Mouse (Mus musculus) testis, adult 2 months (tissue): ENCODE measurements around the gene Gm48551. TPM values are rescaled to one million over a fixed set of nuclear protein-coding genes. Genes with fewer than 3 reads are reported as not detected.

Experiments
- H3K27ac ChIP-seq: fragments of 200-500 bp; 2 replicates; pipeline ENCODE4 v1.5.1; 2012; ENCODE audit warnings: low read depth, low read length; ENCODE audit not compliant: control insufficient read depth, insufficient read depth
- H3K27me3 ChIP-seq: fragments of 200-500 bp; 2 replicates; pipeline ENCODE4 v1.6.1; 2012; ENCODE audit warnings: mild to moderate bottlenecking, low read length, moderate library complexity; ENCODE audit not compliant: control insufficient read depth, insufficient read depth
- H3K36me3 ChIP-seq: fragments of 200-500 bp; 2 replicates; pipeline ENCODE4 v1.6.1; 2012; ENCODE audit warnings: mild to moderate bottlenecking, low read length; ENCODE audit not compliant: control insufficient read depth, insufficient read depth
- H3K4me1 ChIP-seq: fragments of 200-500 bp; 2 replicates; pipeline ENCODE4 v1.6.1; 2012; ENCODE audit warnings: low read length; ENCODE audit not compliant: control insufficient read depth, insufficient read depth
- H3K4me3 ChIP-seq: fragments of 200-500 bp; 2 replicates; pipeline ENCODE4 v1.5.1; 2012; ENCODE audit warnings: low read depth, mild to moderate bottlenecking, low read length, moderate library complexity, mixed read lengths; ENCODE audit not compliant: control insufficient read depth
- CTCF ChIP-seq: fragments of 200-500 bp; IDR thresholded peaks from 2 replicates; pipeline ENCODE4 v1.5.1; 2012; ENCODE audit warnings: low read depth, mild to moderate bottlenecking, inconsistent platforms, low read length, moderate library complexity; ENCODE audit not compliant: control insufficient read depth, insufficient read depth, insufficient replicate concordance
- POLR2A ChIP-seq: fragments of 200-500 bp; IDR thresholded peaks from 2 replicates; pipeline ENCODE4 v1.6.1; 2012; ENCODE audit warnings: low read depth, mild to moderate bottlenecking, inconsistent platforms, low read length, moderate library complexity; ENCODE audit not compliant: control insufficient read depth
- polyA plus RNA-seq: library from polyadenylated mRNA; depleted of rRNA; stranded (reverse); fragments of >200 nt; gene quantifications from 2 replicates; pipeline ENCODE4 v1.2.3, GENCODE M21; 2012

Gene Gm48551
- polyA plus RNA-seq, 1 experiment, result 1.2 TPM

DNA sequence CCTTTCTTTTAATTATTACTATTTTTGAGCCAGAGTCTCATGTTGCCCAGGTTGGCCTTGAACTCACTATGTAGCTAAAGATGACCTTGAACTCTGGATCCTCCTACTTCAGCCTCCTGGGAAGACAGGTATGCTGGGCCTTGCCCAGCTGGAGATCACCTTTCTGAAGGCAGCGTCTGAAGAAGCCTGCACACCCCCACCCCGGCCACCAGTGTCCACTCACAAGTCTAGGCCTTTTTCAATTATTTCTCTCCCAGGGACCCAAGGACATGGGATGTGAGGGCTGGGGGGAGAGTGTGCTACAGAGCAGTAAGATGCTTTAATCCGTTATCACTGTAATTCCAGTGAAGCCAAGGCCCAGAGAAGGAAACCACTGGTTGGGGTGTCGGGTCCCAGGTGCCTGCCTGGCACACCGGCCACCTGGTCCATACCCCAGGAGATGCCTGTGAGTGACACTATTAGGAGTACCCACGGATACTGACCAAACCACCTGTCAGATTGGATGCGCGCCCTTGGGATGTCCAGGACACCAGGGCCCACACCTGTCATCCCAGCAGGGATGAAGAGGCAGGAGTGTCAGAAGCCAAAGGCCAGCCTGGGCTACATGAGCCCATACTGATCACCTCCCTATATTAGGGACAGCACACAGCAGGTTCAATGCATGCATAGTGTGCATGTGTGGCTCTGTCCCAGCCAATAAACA is 43.7 kb downstream of the Gm48551 start:
- no peak overlapping the region for H3K27ac ChIP-seq
- no peaks in the 10 kb centered on the region for H3K27me3 ChIP-seq
- no peak overlapping the region for H3K4me3 ChIP-seq
- no peak for TF ChIP-seq POLR2A
- no peak for TF ChIP-seq CTCF
- no peaks in the 10 kb centered on the region for H3K36me3 ChIP-seq
- peaks cover 31% of the 10 kb centered on the region for H3K4me1 ChIP-seq

GRCm38 (mm10) chr10:81428507-81428870 is 44.2 kb downstream of the Gm48551 start:
- Histone ChIP-seq H3K27me3 (no peaks in the 10 kb centered on the region), H3K4me1 (peaks cover 37% of the 10 kb centered on the region), H3K4me3 (no peak overlapping the region), H3K27ac (no peak overlapping the region), H3K36me3 (no peaks in the 10 kb centered on the region)
- no peak for TF ChIP-seq CTCF
- no peak for TF ChIP-seq POLR2A

DNA sequence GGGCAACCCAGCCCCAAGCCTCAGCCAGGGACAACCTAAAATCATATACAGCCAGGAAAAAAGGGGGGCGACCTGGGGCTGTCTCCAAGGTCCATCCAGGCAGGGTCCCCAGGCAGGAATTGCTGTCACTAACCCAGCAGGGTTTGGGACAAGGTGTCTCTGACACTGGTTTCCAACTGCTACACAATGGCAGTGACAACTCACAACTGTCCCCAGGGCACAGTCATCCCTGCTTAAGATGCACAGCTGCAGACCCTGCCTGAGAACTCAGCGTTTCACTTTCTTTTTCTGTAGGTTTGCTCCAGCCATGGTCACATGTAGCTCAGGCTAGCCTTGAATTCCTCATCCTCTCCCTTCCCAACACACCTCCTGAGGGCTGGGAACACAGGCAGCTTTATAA is 44.8 kb downstream of the Gm48551 start:
- H3K36me3 ChIP-seq, result no peaks in the 10 kb centered on the region
- peaks cover 42% of the 10 kb centered on the region for H3K4me1 ChIP-seq
- no peak overlapping the region for H3K27ac ChIP-seq
- no peaks in the 10 kb centered on the region for H3K27me3 ChIP-seq
- TF ChIP-seq POLR2A (no peak), CTCF (no peak)
- H3K4me3 ChIP-seq, result no peak overlapping the region

GRCm38 (mm10) chr10:81429605-81430061 is 45.4 kb downstream of the Gm48551 start:
- Histone ChIP-seq H3K4me1 (peaks cover 45% of the 10 kb centered on the region), H3K27me3 (no peaks in the 10 kb centered on the region), H3K27ac (peak overlapping the region; percentile 71), H3K4me3 (peak overlapping the region; percentile 76), H3K36me3 (no peaks in the 10 kb centered on the region)
- peak; percentile 46; the same call in 1 of the 2 replicates for TF ChIP-seq POLR2A
- no peak for TF ChIP-seq CTCF

DNA sequence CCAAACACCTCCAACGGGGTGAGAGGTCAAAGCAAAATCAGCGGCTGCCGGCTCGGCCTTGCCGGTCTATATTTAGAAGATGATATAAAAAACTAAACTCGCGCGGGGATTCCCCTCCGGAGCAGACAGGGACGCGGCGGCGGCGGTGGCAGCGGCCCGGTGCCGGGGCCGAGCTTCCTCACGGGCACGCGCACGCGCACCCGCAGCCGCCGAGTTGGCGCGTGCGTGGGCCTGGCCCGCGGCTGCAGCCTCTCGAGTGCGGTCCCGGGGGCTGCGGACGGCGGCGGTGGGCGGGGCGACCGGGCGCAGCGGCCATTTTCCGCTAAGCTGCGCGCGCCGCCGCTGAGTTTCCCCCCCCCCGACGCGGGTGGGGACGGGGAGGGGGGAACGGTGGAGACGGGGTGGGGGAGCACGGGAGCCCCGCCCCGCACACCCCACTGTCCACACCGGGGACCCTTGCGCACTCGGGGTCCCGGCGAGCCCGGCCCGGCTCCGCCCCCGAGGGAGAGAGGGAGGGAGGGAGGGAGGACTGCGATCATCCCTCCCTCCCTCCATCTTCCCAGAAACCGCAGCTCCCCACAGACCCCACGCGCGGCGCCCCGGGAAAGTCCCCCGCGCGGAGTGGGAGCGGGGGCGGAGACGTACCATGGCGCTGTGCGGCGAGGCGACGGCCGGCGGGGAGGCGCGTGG is 46.0 kb downstream of the Gm48551 start:
- H3K4me1 ChIP-seq, result peaks cover 45% of the 10 kb centered on the region
- H3K4me3 ChIP-seq, result peak overlapping the region; percentile 76
- TF ChIP-seq CTCF, result no peak
- no peak; the same call in 1 of the 2 replicates for TF ChIP-seq POLR2A
- no peaks in the 10 kb centered on the region for H3K36me3 ChIP-seq
- no peaks in the 10 kb centered on the region for H3K27me3 ChIP-seq
- H3K27ac ChIP-seq, result peak overlapping the region; percentile 77

- H3K27ac ChIP-seq, result peak overlapping the region; percentile 61
- peak overlapping the region; percentile 82 for H3K4me3 ChIP-seq
- H3K36me3 ChIP-seq, result no peaks in the 10 kb centered on the region
- H3K4me1 ChIP-seq, result peaks cover 41% of the 10 kb centered on the region
- TF ChIP-seq CTCF (no peak), POLR2A (no peak; the same call in 1 of the 2 replicates)
- no peaks in the 10 kb centered on the region for H3K27me3 ChIP-seq
Observed at GRCm38 (mm10) chr10:81430831-81431525, 46.7 kb downstream of the Gm48551 start.

- H3K27ac ChIP-seq, result peak overlapping the region; percentile 61
- peaks cover 40% of the 10 kb centered on the region for H3K4me1 ChIP-seq
- TF ChIP-seq CTCF (no peak), POLR2A (no peak)
- no peaks in the 10 kb centered on the region for H3K36me3 ChIP-seq
- H3K27me3 ChIP-seq, result no peaks in the 10 kb centered on the region
- H3K4me3 ChIP-seq, result no peak overlapping the region
Observed at GRCm38 (mm10) chr10:81431526-81432168, 47.4 kb downstream of the Gm48551 start.
